Mouse (Mus musculus) midbrain, postnatal 0 days (tissue): ENCODE measurements around the gene Jak2. TPM values are rescaled to one million over a fixed set of nuclear protein-coding genes. Genes with fewer than 3 reads are reported as not detected.

ENCODE experiments used
- ATAC-seq: fragments of 200-750 bp; cut with Nextera tagmentation; 2 replicates; pipeline ENCODE4 v1.8.0; 2017; ENCODE audit warnings: moderate number of reproducible peaks, mild to moderate bottlenecking, moderate TSS enrichment, moderate library complexity; ENCODE audit not compliant: low FRiP score
- DNase-seq: peaks from one replicate; pipeline ENCODE4 v3.0.0-alpha.2; 2015; ENCODE audit warnings: low spot score
- H3K27ac ChIP-seq: fragments of 300-500 bp; sonication (generic); 2 replicates; pipeline ENCODE4 v1.5.1; 2014; ENCODE audit warnings: low read depth, mild to moderate bottlenecking, low read length, mixed read lengths
- H3K27me3 ChIP-seq: fragments of 300-500 bp; sonication (generic); 2 replicates; pipeline ENCODE4 v1.6.1; 2014; ENCODE audit warnings: low read length, control low read depth, mixed read lengths; ENCODE audit not compliant: insufficient read depth
- H3K36me3 ChIP-seq: fragments of 300-500 bp; sonication (generic); 2 replicates; pipeline ENCODE4 v1.6.1; 2014; ENCODE audit warnings: low read length, control low read depth, mixed read lengths; ENCODE audit not compliant: insufficient read depth
- H3K4me1 ChIP-seq: fragments of 300-500 bp; sonication (generic); 2 replicates; pipeline ENCODE4 v1.6.1; 2014; ENCODE audit warnings: mild to moderate bottlenecking, control low read depth, antibody characterized with exemption, low read length, mixed read lengths; ENCODE audit not compliant: insufficient read depth
- H3K4me2 ChIP-seq: fragments of 300-500 bp; sonication (generic); 2 replicates; pipeline ENCODE4 v1.6.1; 2014; ENCODE audit warnings: low read depth, mild to moderate bottlenecking, low read length, mixed read lengths; ENCODE audit not compliant: poor library complexity, severe bottlenecking
- H3K4me3 ChIP-seq: fragments of 300-500 bp; sonication (generic); 2 replicates; pipeline ENCODE4 v1.5.1; 2014; ENCODE audit warnings: low read depth, mild to moderate bottlenecking, low read length, moderate library complexity
- H3K9ac ChIP-seq: fragments of 300-500 bp; sonication (generic); replicated peaks from 2 replicates; pipeline ENCODE4 v1.6.1; 2014; ENCODE audit warnings: mild to moderate bottlenecking, low read length, moderate library complexity, mixed read lengths; ENCODE audit not compliant: poor library complexity, severe bottlenecking
- H3K9me3 ChIP-seq: fragments of 300-500 bp; sonication (generic); 2 replicates; pipeline ENCODE4 v1.6.1; 2016; ENCODE audit warnings: low read length, control low read depth
- CTCF ChIP-seq: IDR thresholded peaks from 2 replicates; pipeline ENCODE4 v1.5.1; 2016; ENCODE audit warnings: antibody characterized with exemption, mild to moderate bottlenecking
- WGBS: fragments of 180-500 bp; shearing (Covaris S2); extraction: QIAGEN DNeasy Blood & Tissue Kit; methylation state at CpG from one replicate; pipeline ENCODE4 v1.1.7; 2014; 5-methylcytosine and 5-hydroxymethylcytosine counted together
- polyA plus RNA-seq: library from polyadenylated mRNA; unstranded; fragments of >200 nt; fragmentation: Nextera tagmentation; extraction: Ambion mirVana; gene quantifications from 2 replicates; pipeline ENCODE4 v1.2.1, GENCODE M21; 2015
- total RNA-seq: library from RNA; depleted of rRNA; stranded (reverse); fragments of >200 nt; gene quantifications from 2 replicates; pipeline ENCODE4 v1.2.3, GENCODE M21; 2014; rRNA removed

The Jak2 gene
- 35.3 and 37.6 TPM in 2 replicates for total RNA-seq
- polyA plus RNA-seq, result 10.7 and 12.0 TPM in 2 replicates

DNA sequence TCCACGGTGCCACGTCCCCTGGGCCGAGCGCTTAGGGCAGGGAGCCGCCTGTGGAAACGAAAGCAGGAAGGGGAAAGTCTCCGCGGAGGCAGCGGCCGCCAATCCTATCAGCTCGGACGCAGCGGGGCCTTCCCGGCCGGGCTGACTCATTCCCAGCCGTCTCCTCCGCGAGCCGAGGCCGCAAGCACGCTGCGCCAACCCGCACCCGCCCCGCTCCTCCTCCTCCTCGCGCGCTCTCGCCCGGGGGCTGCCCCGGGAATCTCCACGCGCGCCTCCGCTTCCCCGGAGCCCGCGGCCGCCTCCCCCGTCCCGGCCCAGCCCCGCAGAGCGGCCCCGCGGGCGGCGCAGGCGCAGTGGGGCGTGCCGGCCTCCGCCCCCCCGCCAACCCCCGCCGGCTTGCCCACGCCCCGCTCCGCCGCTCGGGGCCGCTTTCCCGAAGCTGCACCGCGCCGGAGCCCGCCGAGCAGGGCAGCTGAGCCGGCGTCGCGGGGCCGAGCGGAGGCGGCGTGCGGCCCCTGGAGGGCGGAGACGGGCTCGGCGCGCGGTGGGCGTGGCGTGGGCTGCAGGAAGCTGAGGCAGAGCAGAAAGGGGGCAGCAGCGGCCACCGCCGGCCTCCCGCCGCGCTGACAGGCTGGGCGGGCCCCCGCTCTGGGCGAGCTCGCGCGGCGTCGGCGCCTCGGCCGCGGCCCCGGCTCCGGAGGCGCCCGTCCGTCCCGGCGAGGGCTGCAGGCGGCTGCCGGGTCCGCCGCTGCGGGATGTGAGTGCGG lies at the start of gene Jak2:
Jak2 (plus strand) TSS at position 638 of the 767 bp plus-strand sequence.
- Histone ChIP-seq H3K27ac (peak within 1 kb of the TSS; percentile 94), H3K36me3 (no peaks in the 10 kb centered on the region), H3K4me3 (peak within 1 kb of the TSS; percentile 95), H3K27me3 (no peaks in the 10 kb centered on the region), H3K9ac (peak within 1 kb of the TSS; percentile 87), H3K9me3 (no peaks in the 10 kb centered on the region), H3K4me2 (peak within 1 kb of the TSS; percentile 73), H3K4me1 (peaks cover 18% of the 10 kb centered on the region; the same call in 1 of the 2 replicates)
- under 1% methylated on average over 95 of the region's 114 CpGs for WGBS
- peak; percentile 41 for TF ChIP-seq CTCF
- DNase-seq (peak; percentile 92), ATAC-seq (peak; percentile 92)

DNA sequence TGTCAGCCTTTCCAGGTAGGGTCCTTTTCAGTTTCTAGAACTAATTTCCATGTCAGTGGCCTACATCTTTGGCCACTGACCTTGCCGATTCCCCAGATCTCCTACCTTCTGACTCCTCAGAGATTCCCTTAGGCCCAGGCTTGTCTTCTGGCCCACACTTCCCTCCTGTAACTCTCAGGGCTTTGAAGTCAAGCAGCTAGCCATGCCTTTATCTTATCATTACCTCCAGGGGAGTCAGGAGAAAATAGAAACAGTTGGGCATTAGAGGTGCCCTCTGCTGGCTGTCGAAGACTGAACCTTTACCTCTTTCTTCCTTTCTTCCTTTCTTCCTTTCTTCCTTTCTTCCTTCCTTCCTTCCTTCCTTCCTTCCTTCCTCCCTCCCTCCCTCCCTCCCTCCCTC lies 48.3 kb upstream of the Jak2 start:
- no peak for DNase-seq
- no peaks in the 10 kb centered on the region for H3K36me3 ChIP-seq
- no peak overlapping the region for H3K9ac ChIP-seq
- no peaks in the 10 kb centered on the region for H3K9me3 ChIP-seq
- 72% methylated on average over 2 of the region's 2 CpGs for WGBS
- H3K4me1 ChIP-seq, result no peaks in the 10 kb centered on the region
- H3K27ac ChIP-seq, result no peak overlapping the region
- no peaks in the 10 kb centered on the region for H3K27me3 ChIP-seq
- peak; percentile 32; the same call in 1 of the 2 replicates for TF ChIP-seq CTCF
- no peak for ATAC-seq
- H3K4me2 ChIP-seq, result no peak overlapping the region
- H3K4me3 ChIP-seq, result no peak overlapping the region

DNA sequence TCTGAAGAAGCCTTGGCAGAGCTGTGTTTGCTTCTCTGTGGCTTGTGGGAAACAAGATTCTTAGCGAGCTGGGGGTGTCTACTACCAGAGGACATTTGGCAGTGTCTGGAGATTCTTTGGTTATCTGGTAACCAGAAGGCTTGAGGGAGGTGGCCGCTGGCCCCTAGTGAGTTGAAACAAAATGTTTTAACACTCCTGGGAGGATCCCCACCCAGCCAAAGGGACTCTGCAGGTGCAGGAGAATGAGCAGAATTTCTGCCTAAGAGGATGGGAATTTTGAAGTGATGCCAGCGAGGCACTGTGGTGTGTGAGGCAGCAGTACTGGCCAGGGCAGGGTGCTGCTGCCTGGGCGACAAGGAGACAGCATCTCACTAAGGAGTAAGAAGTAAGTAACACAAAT lies 47.0 kb upstream of the Jak2 start:
- 81% methylated on average over 4 of the region's 4 CpGs for WGBS
- Histone ChIP-seq H3K36me3 (no peaks in the 10 kb centered on the region), H3K27ac (no peak overlapping the region)

DNA sequence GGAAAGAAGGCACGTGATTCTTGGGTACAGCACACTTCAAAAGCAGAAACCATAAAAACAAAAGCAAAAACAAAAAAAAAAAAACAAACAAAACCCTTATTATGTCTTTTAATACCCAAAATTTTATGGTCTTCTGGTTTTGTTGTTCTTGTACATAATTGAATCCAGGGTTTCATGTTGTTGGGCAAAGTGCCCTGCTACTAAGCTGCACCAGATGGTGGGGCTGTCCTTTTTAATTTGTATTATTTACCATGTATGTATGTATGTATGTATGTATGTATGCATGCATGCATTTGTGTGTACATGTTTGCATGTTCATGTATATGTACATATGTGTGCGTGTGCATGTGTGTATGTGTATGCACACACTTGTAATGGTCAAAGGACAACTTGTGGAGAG lies 46.4 kb upstream of the Jak2 start:
- ATAC-seq (no peak), DNase-seq (no peak)
- H3K36me3 ChIP-seq, result no peaks in the 10 kb centered on the region
- no peak overlapping the region for H3K27ac ChIP-seq
- H3K27me3 ChIP-seq, result no peaks in the 10 kb centered on the region
- H3K4me3 ChIP-seq, result no peak overlapping the region
- no peak for TF ChIP-seq CTCF
- no peaks in the 10 kb centered on the region for H3K9me3 ChIP-seq
- H3K4me2 ChIP-seq, result no peak overlapping the region
- WGBS, result 81% methylated on average over 2 of the region's 2 CpGs
- H3K4me1 ChIP-seq, result no peaks in the 10 kb centered on the region
- no peak overlapping the region for H3K9ac ChIP-seq

More for the DNA sequence above, 47.0 kb upstream of the Jak2 start:
- Histone ChIP-seq H3K9me3 (no peaks in the 10 kb centered on the region), H3K4me3 (no peak overlapping the region), H3K4me2 (no peak overlapping the region), H3K4me1 (no peaks in the 10 kb centered on the region), H3K27me3 (no peaks in the 10 kb centered on the region), H3K9ac (no peak overlapping the region)
- DNase-seq, result no peak
- ATAC-seq, result no peak
- TF ChIP-seq CTCF, result no peak

DNA sequence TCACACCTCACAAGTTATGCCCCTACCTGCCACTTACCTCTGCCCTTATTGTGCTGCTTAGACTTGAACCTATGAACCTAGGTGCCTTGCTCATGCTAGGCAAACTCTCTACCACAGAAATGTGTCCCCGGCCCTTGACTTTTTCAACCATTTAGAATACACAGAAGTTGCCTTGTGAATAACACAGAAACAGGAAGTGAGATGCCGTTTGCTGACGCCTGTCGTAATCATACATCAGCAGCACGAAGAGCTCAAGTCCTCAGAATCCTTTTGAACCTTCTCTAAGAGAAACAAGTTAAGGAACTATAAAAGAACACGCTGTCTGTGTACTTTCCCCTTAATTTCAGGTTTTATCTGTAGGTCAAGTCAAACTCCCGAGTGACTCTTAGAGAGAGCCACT lies 41.7 kb upstream of the Jak2 start:
- no peak for TF ChIP-seq CTCF
- Histone ChIP-seq H3K4me3 (no peak overlapping the region), H3K4me2 (no peak overlapping the region), H3K36me3 (no peaks in the 10 kb centered on the region), H3K9ac (no peak overlapping the region), H3K27ac (no peak overlapping the region), H3K4me1 (no peaks in the 10 kb centered on the region), H3K27me3 (no peaks in the 10 kb centered on the region), H3K9me3 (no peaks in the 10 kb centered on the region)
- ATAC-seq, result no peak
- 88% methylated on average over 7 of the region's 7 CpGs for WGBS
- DNase-seq, result no peak

DNA sequence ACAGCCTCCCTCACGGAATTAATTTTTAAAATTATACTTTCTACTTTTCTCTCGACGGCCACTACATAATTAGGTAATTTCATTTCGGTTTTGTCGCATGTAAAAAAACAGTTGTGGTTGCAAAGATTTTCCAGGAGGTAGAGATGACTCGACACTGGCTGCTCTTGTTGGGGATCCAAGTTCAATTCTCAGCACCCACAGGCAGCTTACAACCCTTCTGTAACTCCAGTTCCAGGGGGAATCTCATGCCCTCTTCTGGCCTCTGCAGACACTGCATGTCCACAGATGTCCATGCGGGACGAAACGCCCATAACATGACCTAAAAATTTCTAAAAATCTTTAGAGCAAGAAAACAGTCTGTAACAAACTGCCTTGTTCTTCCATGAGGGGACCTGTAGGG lies 41.3 kb upstream of the Jak2 start:
- Histone ChIP-seq H3K4me3 (no peak overlapping the region), H3K9me3 (no peaks in the 10 kb centered on the region), H3K4me2 (no peak overlapping the region), H3K27me3 (no peaks in the 10 kb centered on the region), H3K27ac (no peak overlapping the region), H3K4me1 (no peaks in the 10 kb centered on the region), H3K36me3 (no peaks in the 10 kb centered on the region), H3K9ac (no peak overlapping the region)
- ATAC-seq (no peak), DNase-seq (no peak)
- WGBS, result 95% methylated on average over 9 of the region's 9 CpGs
- no peak for TF ChIP-seq CTCF
